In genomic region chr3:131602995-131603414, GRCm38 (mm10) we compare ENCODE assay signal across 17 mouse cellular contexts. TPM values are rescaled to one million over a fixed set of nuclear protein-coding genes. Genes with fewer than 3 reads are reported as not detected.
DNase-seq lines count a peak whose midpoint lies in the region; ATAC-seq and TF ChIP-seq lines count a peak whose summit lies in the region.
"Had no signal": no experiment of that assay in that cellular context is flagged by ENCODE, and none has a peak within 500 bp of the region (broad histone marks: within the 10 kb centered on the region; RNA-seq: fewer than 3 reads in every experiment).

No protein-coding gene starts in this region.

- no peak overlapping the region for H3K9ac ChIP-seq in hindbrain, embryonic 16.5 days (ENCODE audit: low read depth, low read length)
- no peak overlapping the region for H3K9ac ChIP-seq in hindbrain, postnatal 0 days (replicated peaks; ENCODE audit: low read length)
- H3K9ac ChIP-seq in neural tube, embryonic 13.5 days, result no peak overlapping the region
- no peak overlapping the region for H3K9ac ChIP-seq in forebrain, postnatal 0 days
- H3K9ac ChIP-seq in stomach, postnatal 0 days (ENCODE audit: low read length), result no peak overlapping the region
- H3K9ac ChIP-seq: heart, embryonic 13.5 days; limb, embryonic 15.5 days had no signal

- TF ChIP-seq CTCF in hindbrain, postnatal 0 days (IDR thresholded peaks at IDR 0.05; ENCODE audit: low read depth), result no peak
- no peak for TF ChIP-seq CTCF in forebrain, postnatal 0 days (IDR thresholded peaks at IDR 0.05; ENCODE audit: low read depth)
- no peak for TF ChIP-seq CTCF in stomach, postnatal 0 days (IDR thresholded peaks at IDR 0.05; ENCODE audit: low read depth)
- no peak for TF ChIP-seq CTCF in left cerebral cortex, adult 2 months (IDR thresholded peaks at IDR 0.05)

- H3K9me3 ChIP-seq in hindbrain, embryonic 16.5 days (ENCODE audit: control insufficient read depth, low read length), result no peaks in the 10 kb centered on the region
- H3K9me3 ChIP-seq in hindbrain, postnatal 0 days (ENCODE audit: low read length), result no peaks in the 10 kb centered on the region
- H3K9me3 ChIP-seq in neural tube, embryonic 13.5 days, result no peaks in the 10 kb centered on the region
- H3K9me3 ChIP-seq in forebrain, postnatal 0 days (ENCODE audit: low read length), result no peaks in the 10 kb centered on the region
- H3K9me3 ChIP-seq in stomach, postnatal 0 days (ENCODE audit: control insufficient read depth, low read length), result no peaks in the 10 kb centered on the region
- H3K9me3 ChIP-seq: heart, embryonic 13.5 days; limb, embryonic 15.5 days had no signal

- no peak for DNase-seq in hindbrain, postnatal 0 days (ENCODE audit: low spot score)
- no peak for DNase-seq in neural tube, embryonic 10.5 days (ENCODE audit: extremely low spot score, low spot score)
- DNase-seq in forebrain, postnatal 0 days, result peak; percentile 7
- DNase-seq in stomach, postnatal 0 days (ENCODE audit: low spot score), result no peak
- DNase-seq in left cerebral cortex, adult 2 months (ENCODE audit: extremely low spot score in 1 of 2, low spot score in 2 of 2), result no peak
- DNase-seq in layer of hippocampus, adult 8-10 months (ENCODE audit: low spot score in 2 of 2), result no peak
- DNase-seq: adrenal gland, adult 8-10 months; cerebellum, adult 8-10 months; kidney, postnatal 36 days; lung, adult 18-20 months; retina, postnatal 1 day; spleen, adult 18-20 months; thymus, postnatal 36 days had no signal

- H3K36me3 ChIP-seq in hindbrain, embryonic 16.5 days (ENCODE audit: control insufficient read depth, insufficient read depth, low read length), result peaks cover 13% of the 10 kb centered on the region
- peaks cover 33% of the 10 kb centered on the region; the same call in 1 of the 2 replicates for H3K36me3 ChIP-seq in hindbrain, postnatal 0 days (ENCODE audit: insufficient read depth, low read length)
- peaks cover 47% of the 10 kb centered on the region for H3K36me3 ChIP-seq in neural tube, embryonic 13.5 days
- peaks cover 49% of the 10 kb centered on the region for H3K36me3 ChIP-seq in forebrain, postnatal 0 days (ENCODE audit: insufficient read depth)
- H3K36me3 ChIP-seq in stomach, postnatal 0 days (ENCODE audit: control insufficient read depth, insufficient read depth, low read length), result peaks cover 5% of the 10 kb centered on the region; the same call in 1 of the 2 replicates

- H3K27ac ChIP-seq in hindbrain, embryonic 16.5 days (ENCODE audit: low read depth, low read length), result no peak overlapping the region
- no peak overlapping the region for H3K27ac ChIP-seq in hindbrain, postnatal 0 days
- H3K27ac ChIP-seq in neural tube, embryonic 13.5 days (replicated peaks), result no peak overlapping the region
- no peak overlapping the region for H3K27ac ChIP-seq in forebrain, postnatal 0 days (ENCODE audit: low read depth, low read length)
- no peak overlapping the region for H3K27ac ChIP-seq in stomach, postnatal 0 days (replicated peaks)
- H3K27ac ChIP-seq in left cerebral cortex, adult 2 months, result no peak overlapping the region
- H3K27ac ChIP-seq: heart, embryonic 13.5 days; limb, embryonic 15.5 days had no signal

- intact Hi-C loops in left cerebral cortex, adult 2 months (cut with DNase I), result no loop called here

- WGBS in hindbrain, embryonic 16.5 days, result 75% methylated on average over 4 of the region's 4 CpGs
- 65% methylated on average over 4 of the region's 4 CpGs for WGBS in hindbrain, postnatal 0 days
- WGBS in neural tube, embryonic 13.5 days, result 41% methylated on average over 4 of the region's 4 CpGs
- 40% methylated on average over 4 of the region's 4 CpGs for WGBS in forebrain, postnatal 0 days
- 71% methylated on average over 4 of the region's 4 CpGs for WGBS in stomach, postnatal 0 days

- no peak overlapping the region for H3K4me3 ChIP-seq in hindbrain, embryonic 16.5 days (ENCODE audit: low read length)
- H3K4me3 ChIP-seq in hindbrain, postnatal 0 days (ENCODE audit: low read length), result no peak overlapping the region
- H3K4me3 ChIP-seq in neural tube, embryonic 13.5 days, result no peak overlapping the region
- H3K4me3 ChIP-seq in forebrain, postnatal 0 days (ENCODE audit: low read depth, low read length), result no peak overlapping the region
- no peak overlapping the region for H3K4me3 ChIP-seq in stomach, postnatal 0 days (ENCODE audit: low read depth, low read length)
- no peak overlapping the region for H3K4me3 ChIP-seq in left cerebral cortex, adult 2 months
- H3K4me3 ChIP-seq: heart, embryonic 13.5 days; limb, embryonic 15.5 days had no signal

- H3K4me1 ChIP-seq in hindbrain, embryonic 16.5 days (ENCODE audit: control insufficient read depth, insufficient read depth, low read depth, low read length), result no peaks in the 10 kb centered on the region
- H3K4me1 ChIP-seq in hindbrain, postnatal 0 days (ENCODE audit: insufficient read depth, low read length), result no peaks in the 10 kb centered on the region
- peaks cover 5% of the 10 kb centered on the region for H3K4me1 ChIP-seq in neural tube, embryonic 13.5 days (replicated peaks)
- no peaks in the 10 kb centered on the region for H3K4me1 ChIP-seq in forebrain, postnatal 0 days (ENCODE audit: insufficient read depth)
- H3K4me1 ChIP-seq in stomach, postnatal 0 days (replicated peaks; ENCODE audit: control insufficient read depth, insufficient read depth), result no peaks in the 10 kb centered on the region
- H3K4me1 ChIP-seq: heart, embryonic 13.5 days; limb, embryonic 15.5 days had no signal

- ATAC-seq in hindbrain, embryonic 16.5 days, result peak; percentile 37
- no peak for ATAC-seq in hindbrain, postnatal 0 days
- 0 out of 2 replicates have a peak, but pooled peaks have one; percentile 61 for ATAC-seq in neural tube, embryonic 13.5 days (ENCODE audit: low read depth)
- peak; percentile 43; the same call in 1 of the 2 replicates for ATAC-seq in forebrain, postnatal 0 days
- ATAC-seq in stomach, postnatal 0 days (ENCODE audit: low FRiP score, low TSS enrichment), result peak; percentile 45; the same call in 1 of the 2 replicates

- TF ChIP-seq EP300 in stomach, postnatal 0 days (optimal IDR thresholded peaks at IDR 0.05), result no peak

- no peak overlapping the region for H3K4me2 ChIP-seq in hindbrain, embryonic 16.5 days (ENCODE audit: low read length)
- no peak overlapping the region for H3K4me2 ChIP-seq in hindbrain, postnatal 0 days (ENCODE audit: low read depth, low read length)
- H3K4me2 ChIP-seq in neural tube, embryonic 13.5 days, result no peak overlapping the region
- no peak overlapping the region for H3K4me2 ChIP-seq in forebrain, postnatal 0 days (ENCODE audit: low read depth)
- H3K4me2 ChIP-seq in stomach, postnatal 0 days (replicated peaks; ENCODE audit: low read depth), result no peak overlapping the region
- H3K4me2 ChIP-seq: heart, embryonic 13.5 days; limb, embryonic 15.5 days had no signal

- no peaks in the 10 kb centered on the region for H3K27me3 ChIP-seq in hindbrain, embryonic 16.5 days (replicated peaks; ENCODE audit: control insufficient read depth, insufficient read depth, low read length)
- no peaks in the 10 kb centered on the region for H3K27me3 ChIP-seq in hindbrain, postnatal 0 days (ENCODE audit: insufficient read depth, low read length)
- H3K27me3 ChIP-seq in neural tube, embryonic 13.5 days, result no peaks in the 10 kb centered on the region
- H3K27me3 ChIP-seq in forebrain, postnatal 0 days (ENCODE audit: insufficient read depth, low read length), result no peaks in the 10 kb centered on the region
- H3K27me3 ChIP-seq in stomach, postnatal 0 days (ENCODE audit: control insufficient read depth, insufficient read depth, low read length), result no peaks in the 10 kb centered on the region
- H3K27me3 ChIP-seq: heart, embryonic 13.5 days; limb, embryonic 15.5 days had no signal

RNA-seq across cellular contexts. Expression of gene Papss1, which starts 38.4 kb away (rescaled TPM):
- 134 and 136 TPM in 2 replicates for polyA plus RNA-seq in hindbrain, embryonic 16.5 days (2015; fragmentation: Nextera tagmentation; extraction: Ambion mirVana)
- 135 and 145 TPM in 2 replicates for total RNA-seq in hindbrain, postnatal 0 days (2014; rRNA removed)
- 117 and 119 TPM in 2 replicates for polyA plus RNA-seq in hindbrain, postnatal 0 days (2015; fragmentation: Nextera tagmentation; extraction: Ambion mirVana)
- polyA plus RNA-seq in neural tube, embryonic 13.5 days (2015; fragmentation: Nextera tagmentation; extraction: Ambion mirVana), result 115 and 123 TPM in 2 replicates
- total RNA-seq in forebrain, postnatal 0 days (2014; rRNA removed), result 137 and 152 TPM in 2 replicates
- 104 and 111 TPM in 2 replicates for polyA plus RNA-seq in forebrain, postnatal 0 days (2015; fragmentation: Nextera tagmentation; extraction: Ambion mirVana)
- 54.3 and 56.6 TPM in 2 replicates for polyA plus RNA-seq in stomach, postnatal 0 days (2015; fragmentation: Nextera tagmentation; extraction: Ambion mirVana)
- total RNA-seq in left cerebral cortex, adult 2 months (2021), result 10 to 100 TPM; 60.1 to 60.7 TPM
- total RNA-seq in layer of hippocampus, adult 8-10 months (2022), result 10 to 100 TPM; 67.0 to 71.6 (median 70.9) TPM
